Mouse (Mus musculus) forebrain, embryonic 16.5 days (tissue): ENCODE data around the gene Gna13. TPM values are rescaled to one million over a fixed set of nuclear protein-coding genes. Genes with fewer than 3 reads are reported as not detected.

Experiments used
- ATAC-seq: fragments of 200-750 bp; cut with Nextera tagmentation; 2 replicates; pipeline ENCODE4 v1.8.0; 2017; ENCODE audit warnings: mild to moderate bottlenecking, moderate library complexity
- H3K27ac ChIP-seq: fragments of 300-500 bp; sonication (generic); 2 replicates; pipeline ENCODE4 v1.5.1; 2014; ENCODE audit warnings: low read length, control low read depth
- H3K27me3 ChIP-seq: fragments of 300-500 bp; sonication (generic); replicated peaks from 2 replicates; pipeline ENCODE4 v1.6.1; 2014; ENCODE audit warnings: low read length; ENCODE audit not compliant: control insufficient read depth, insufficient read depth
- H3K36me3 ChIP-seq: fragments of 300-500 bp; sonication (generic); 2 replicates; pipeline ENCODE4 v1.6.1; 2014; ENCODE audit not compliant: control insufficient read depth, insufficient read depth
- H3K4me1 ChIP-seq: fragments of 300-500 bp; sonication (generic); replicated peaks from 2 replicates; pipeline ENCODE4 v1.6.1; 2014; ENCODE audit warnings: low read length; ENCODE audit not compliant: control insufficient read depth, insufficient read depth
- H3K4me2 ChIP-seq: fragments of 300-500 bp; sonication (generic); 2 replicates; pipeline ENCODE4 v1.6.1; 2014; ENCODE audit warnings: mild to moderate bottlenecking, low read length, control low read depth
- H3K4me3 ChIP-seq: fragments of 300-500 bp; sonication (generic); replicated peaks from 2 replicates; pipeline ENCODE4 v1.5.1; 2014; ENCODE audit warnings: mild to moderate bottlenecking, low read length, control low read depth
- H3K9ac ChIP-seq: fragments of 300-500 bp; sonication (generic); replicated peaks from 2 replicates; pipeline ENCODE4 v1.6.1; 2014; ENCODE audit warnings: low read depth, low read length, control low read depth
- H3K9me3 ChIP-seq: fragments of 300-500 bp; sonication (generic); 2 replicates; pipeline ENCODE4 v1.6.1; 2016; ENCODE audit warnings: low read length; ENCODE audit not compliant: control insufficient read depth
- WGBS: fragments of 180-500 bp; shearing (Covaris S2); extraction: QIAGEN DNeasy Blood & Tissue Kit; methylation state at CpG from one replicate; pipeline ENCODE4 v1.1.7; 2014; 5-methylcytosine and 5-hydroxymethylcytosine counted together
- polyA plus RNA-seq: library from polyadenylated mRNA; unstranded; fragments of >200 nt; fragmentation: Nextera tagmentation; extraction: Ambion mirVana; gene quantifications from 2 replicates; pipeline ENCODE4 v1.2.1, GENCODE M21; 2015

Gene Gna13
- polyA plus RNA-seq, 1 experiment from 2014 or later, result 16.1 TPM

GRCm38 (mm10) chr11:109421205-109421604 lies 58.6 kb downstream of the Gna13 start:
- H3K27me3 ChIP-seq, result no peaks in the 10 kb centered on the region
- H3K4me1 ChIP-seq, result no peaks in the 10 kb centered on the region
- H3K4me2 ChIP-seq, result no peak overlapping the region
- H3K9ac ChIP-seq, result no peak overlapping the region
- H3K4me3 ChIP-seq, result no peak overlapping the region
- no peaks in the 10 kb centered on the region for H3K9me3 ChIP-seq
- no peak for ATAC-seq
- H3K27ac ChIP-seq, result no peak overlapping the region
- 90% methylated on average over 5 of the region's 5 CpGs for WGBS
- H3K36me3 ChIP-seq, result no peaks in the 10 kb centered on the region

- H3K36me3 ChIP-seq, result no peaks in the 10 kb centered on the region
- no peak for ATAC-seq
- no peak overlapping the region for H3K4me2 ChIP-seq
- WGBS, result 94% methylated on average over 4 of the region's 4 CpGs
- H3K4me3 ChIP-seq, result no peak overlapping the region
- no peaks in the 10 kb centered on the region for H3K27me3 ChIP-seq
- H3K4me1 ChIP-seq, result peaks cover 9% of the 10 kb centered on the region
- no peaks in the 10 kb centered on the region for H3K9me3 ChIP-seq
- H3K9ac ChIP-seq, result no peak overlapping the region
- H3K27ac ChIP-seq, result no peak overlapping the region
These were observed 59.6 kb downstream of the Gna13 start for GRCm38 (mm10) chr11:109422263-109422662.

- Histone ChIP-seq H3K36me3 (no peaks in the 10 kb centered on the region), H3K27ac (no peak overlapping the region), H3K4me3 (no peak overlapping the region), H3K27me3 (no peaks in the 10 kb centered on the region), H3K9me3 (no peaks in the 10 kb centered on the region), H3K4me1 (peaks cover 11% of the 10 kb centered on the region), H3K9ac (no peak overlapping the region), H3K4me2 (no peak overlapping the region)
- WGBS, result 77% methylated on average over 1 of the region's 1 CpGs
- ATAC-seq, result no peak
These were observed 60.7 kb downstream of the Gna13 start for GRCm38 (mm10) chr11:109423294-109423693.

- peak within 1 kb of the TSS; percentile 78 for H3K4me3 ChIP-seq
- ATAC-seq, result peak; percentile 95
- H3K27me3 ChIP-seq, result no peaks in the 10 kb centered on the region
- H3K4me2 ChIP-seq, result peak within 1 kb of the TSS; percentile 57
- peaks cover 11% of the 10 kb centered on the region; the same call in 1 of the 2 replicates for H3K36me3 ChIP-seq
- under 1% methylated on average over 65 of the region's 65 CpGs for WGBS
- H3K9me3 ChIP-seq, result no peaks in the 10 kb centered on the region
- peak within 1 kb of the TSS; percentile 80 for H3K9ac ChIP-seq
- H3K4me1 ChIP-seq, result peaks cover 11% of the 10 kb centered on the region
- peak within 1 kb of the TSS; percentile 77 for H3K27ac ChIP-seq
These were observed 63.0 kb downstream of the Gna13 start, which contains the start of gene Amz2 for GRCm38 (mm10) chr11:109425392-109426271. TSS of gene Amz2 (plus strand) at chr11:109425946.

- WGBS, result 0% methylated on average over 11 of the region's 11 CpGs
- H3K4me1 ChIP-seq, result peaks cover 11% of the 10 kb centered on the region
- no peak for ATAC-seq
These were observed 63.6 kb downstream of the Gna13 start for GRCm38 (mm10) chr11:109426272-109426586.

GRCm38 (mm10) chr11:109427353-109427752 lies 64.7 kb downstream of the Gna13 start:
- no peak for ATAC-seq
- Histone ChIP-seq H3K27ac (no peak overlapping the region), H3K4me1 (peaks cover 15% of the 10 kb centered on the region), H3K4me3 (no peak overlapping the region), H3K27me3 (no peaks in the 10 kb centered on the region), H3K4me2 (peak overlapping the region; percentile 57), H3K36me3 (peaks cover 11% of the 10 kb centered on the region; the same call in 1 of the 2 replicates), H3K9me3 (no peaks in the 10 kb centered on the region), H3K9ac (no peak overlapping the region)
- 97% methylated on average over 5 of the region's 5 CpGs for WGBS

More at GRCm38 (mm10) chr11:109426272-109426586, 63.6 kb downstream of the Gna13 start:
- Histone ChIP-seq H3K9me3 (no peaks in the 10 kb centered on the region), H3K9ac (peak overlapping the region; percentile 80), H3K36me3 (peaks cover 11% of the 10 kb centered on the region; the same call in 1 of the 2 replicates), H3K27ac (peak overlapping the region; percentile 77), H3K4me3 (peak overlapping the region; percentile 78), H3K27me3 (no peaks in the 10 kb centered on the region), H3K4me2 (peak overlapping the region; percentile 57)

GRCm38 (mm10) chr11:109434233-109434798 lies 71.7 kb downstream of the Gna13 start:
- ATAC-seq, result no peak
- Histone ChIP-seq H3K9ac (no peak overlapping the region), H3K4me2 (no peak overlapping the region), H3K27me3 (no peaks in the 10 kb centered on the region), H3K4me1 (peaks cover 4% of the 10 kb centered on the region), H3K9me3 (no peaks in the 10 kb centered on the region), H3K27ac (no peak overlapping the region), H3K4me3 (no peak overlapping the region), H3K36me3 (peaks cover 25% of the 10 kb centered on the region)
- 95% methylated on average over 16 of the region's 16 CpGs for WGBS

GRCm38 (mm10) chr11:109436889-109437288 lies 74.3 kb downstream of the Gna13 start:
- Histone ChIP-seq H3K9ac (no peak overlapping the region), H3K36me3 (peaks cover 19% of the 10 kb centered on the region), H3K4me3 (no peak overlapping the region), H3K27ac (no peak overlapping the region), H3K9me3 (no peaks in the 10 kb centered on the region), H3K4me1 (peaks cover 8% of the 10 kb centered on the region), H3K4me2 (no peak overlapping the region), H3K27me3 (no peaks in the 10 kb centered on the region)
- no peak for ATAC-seq
- WGBS, result 63% methylated on average over 8 of the region's 8 CpGs

GRCm38 (mm10) chr11:109439209-109439608 lies 76.6 kb downstream of the Gna13 start:
- H3K9ac ChIP-seq, result no peak overlapping the region
- H3K9me3 ChIP-seq, result no peaks in the 10 kb centered on the region
- peak; percentile 42 for ATAC-seq
- H3K4me1 ChIP-seq, result peaks cover 8% of the 10 kb centered on the region
- H3K36me3 ChIP-seq, result peaks cover 18% of the 10 kb centered on the region
- H3K27me3 ChIP-seq, result no peaks in the 10 kb centered on the region
- WGBS, result 16% methylated on average over 5 of the region's 5 CpGs
- H3K4me3 ChIP-seq, result no peak overlapping the region
- no peak overlapping the region for H3K27ac ChIP-seq
- no peak overlapping the region; the same call in 1 of the 2 replicates for H3K4me2 ChIP-seq
